Mouse (Mus musculus) heart, postnatal 36 days (tissue): Measurements from ENCODE around the gene Slc9a1. TPM values are rescaled to one million over a fixed set of nuclear protein-coding genes. Genes with fewer than 3 reads are reported as not detected.

ENCODE experiments used
- DNase-seq, 2 experiments: peaks; one replicate each; pipeline ENCODE4 v3.0.0; 2021 to 2022
- intact Hi-C: fragments of 180-260 bp; cut with DNase I; formaldehyde crosslinking; loops from one replicate; pipeline ENCODE4 v1.15.1; 2025
- microRNA-seq, 2 experiments: library from miRNA; unstranded; fragments of <30 nt; microRNA quantifications; one replicate each; pipeline ENCODE4 v1.2.0; 2021; ENCODE audit warnings: borderline number of aligned reads in 2 of 2
- total RNA-seq, 2 experiments: library from RNA; stranded (reverse); gene quantifications; 2 replicates each; pipeline ENCODE4 v1.2.3; 2021

The Slc9a1 gene
- total RNA-seq, 2 experiments from 2014 or later: 17.6 to 18.8 TPM

DNA sequence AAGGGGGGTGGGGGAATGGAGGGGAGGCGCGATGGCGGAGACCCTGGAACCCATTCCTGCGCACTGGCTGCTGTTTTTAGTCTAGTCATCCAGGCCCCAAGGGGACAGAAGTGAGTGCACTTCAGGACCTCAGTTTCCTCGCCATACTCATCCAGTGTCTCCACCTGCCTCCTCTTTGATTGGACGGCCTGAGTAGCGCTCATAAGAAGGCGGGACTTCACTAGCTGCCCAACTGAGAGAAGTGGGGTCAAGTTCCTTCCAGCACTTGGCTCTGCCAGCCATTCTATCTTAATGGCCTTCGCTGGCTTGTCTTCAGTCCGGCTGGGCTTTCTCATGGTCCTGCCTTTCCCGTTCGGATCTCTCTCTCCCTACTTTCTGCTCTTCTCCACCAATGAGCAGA lies 99.6 kb downstream of the Slc9a1 start:
- no peak for DNase-seq
- intact Hi-C loops: no loop called here

- intact Hi-C loops: loop anchor here (5.0 kb wide), 1 partner anchor 36 kb away; no protein-coding TSS in a partner anchor
- DNase-seq: no peak
Measured at GRCm38 (mm10) chr4:133471135-133471821, 101.8 kb downstream of the Slc9a1 start.

Small RNA genes lying within 50 kb of the gene (microRNA-seq; reads per million reads assigned to microRNA genes)
- 8.1 to 10.1 reads per million in 2 experiments for gene Mir5122

Other genes starting within 250 kb of the Slc9a1 start
- gene Wasf2, start 239.2 kb upstream of the Slc9a1 start, total RNA-seq: 10 to 100 TPM; 81.4 to 89.2 TPM
- under 1 TPM in 1 of 2 experiments, not detected in 1; 0.51 TPM for gene Cd164l2, start 157.6 kb upstream of the Slc9a1 start, total RNA-seq
- under 1 TPM in 1 of 2 experiments, not detected in 1; 0.16 TPM for gene Gpr3, start 157.2 kb upstream of the Slc9a1 start, total RNA-seq
- 10 to 100 TPM; 15.5 to 20.1 TPM for gene Map3k6, start 128.9 kb upstream of the Slc9a1 start, total RNA-seq
- 1 to 10 TPM in 1 of 2 experiments, under 1 TPM in 1; 0.50 to 1.5 TPM for gene Sytl1, start 106.6 kb upstream of the Slc9a1 start, total RNA-seq
- gene Tmem222, start 91.9 kb upstream of the Slc9a1 start, total RNA-seq: 10 to 100 TPM; 30.6 to 30.7 TPM
- gene Wdtc1, start 16.2 kb upstream of the Slc9a1 start, total RNA-seq: 10 to 100 TPM; 82.0 to 88.2 TPM
- 1 to 10 TPM; 2.1 to 2.2 TPM for gene Tent5b, start 110.4 kb downstream of the Slc9a1 start, total RNA-seq
- gene Trnp1, start 128.8 kb downstream of the Slc9a1 start, total RNA-seq: 1 to 10 TPM; 1.7 to 2.0 TPM
- gene Kdf1, start 149.3 kb downstream of the Slc9a1 start, total RNA-seq: not detected
- 10 to 100 TPM; 68.6 to 76.2 TPM for gene Nudc, start 176.3 kb downstream of the Slc9a1 start, total RNA-seq
- 10 to 100 TPM; 14.2 to 15.3 TPM for gene Nr0b2, start 183.7 kb downstream of the Slc9a1 start, total RNA-seq
- gene Gpatch3, start 205.0 kb downstream of the Slc9a1 start, total RNA-seq: 1 to 10 TPM; 3.3 to 5.5 TPM
- gene Gpn2, start 214.7 kb downstream of the Slc9a1 start, total RNA-seq: 1 to 10 TPM; 7.0 TPM
- 1 to 10 TPM; 1.1 to 1.5 TPM for gene Sfn, start 232.5 kb downstream of the Slc9a1 start, total RNA-seq